Mouse (Mus musculus) hindbrain, embryonic 11.5 days (tissue): Measurements from ENCODE around the gene Pts. TPM values are rescaled to one million over a fixed set of nuclear protein-coding genes. Genes with fewer than 3 reads are reported as not detected.

Experiments
- ATAC-seq: fragments of 200-750 bp; cut with Nextera tagmentation; 2 replicates; pipeline ENCODE4 v1.8.0; 2017; ENCODE audit warnings: mild to moderate bottlenecking, moderate TSS enrichment, moderate library complexity; ENCODE audit not compliant: low FRiP score
- DNase-seq: peaks from one replicate; pipeline ENCODE4 v3.0.0-alpha.2; 2015; ENCODE audit warnings: low spot score
- H3K27ac ChIP-seq: fragments of 300-500 bp; sonication (generic); 2 replicates; pipeline ENCODE4 v1.5.1; 2014; ENCODE audit warnings: mild to moderate bottlenecking, low read depth, low read length
- H3K27me3 ChIP-seq: fragments of 300-500 bp; sonication (generic); 2 replicates; pipeline ENCODE4 v1.6.1; 2014; ENCODE audit warnings: mild to moderate bottlenecking, low read length, moderate library complexity, mixed read lengths; ENCODE audit not compliant: control insufficient read depth, insufficient read depth
- H3K36me3 ChIP-seq: fragments of 300-500 bp; sonication (generic); 2 replicates; pipeline ENCODE4 v1.6.1; 2014; ENCODE audit warnings: mild to moderate bottlenecking, low read length, moderate library complexity, mixed read lengths; ENCODE audit not compliant: control insufficient read depth, insufficient read depth
- H3K4me1 ChIP-seq: fragments of 300-500 bp; sonication (generic); replicated peaks from 2 replicates; pipeline ENCODE4 v1.6.1; 2014; ENCODE audit warnings: low read length, mixed read lengths; ENCODE audit not compliant: control insufficient read depth, insufficient read depth
- H3K4me2 ChIP-seq: fragments of 300-500 bp; sonication (generic); replicated peaks from 2 replicates; pipeline ENCODE4 v1.6.1; 2014; ENCODE audit warnings: mild to moderate bottlenecking, low read depth, low read length
- H3K4me3 ChIP-seq: fragments of 300-500 bp; sonication (generic); 2 replicates; pipeline ENCODE4 v1.5.1; 2014; ENCODE audit warnings: low read depth, low read length
- H3K9ac ChIP-seq: fragments of 300-500 bp; sonication (generic); 2 replicates; pipeline ENCODE4 v1.6.1; 2014; ENCODE audit warnings: low read depth, low read length
- H3K9me3 ChIP-seq: fragments of 300-500 bp; sonication (generic); 2 replicates; pipeline ENCODE4 v1.6.1; 2016; ENCODE audit warnings: low read length; ENCODE audit not compliant: control insufficient read depth
- WGBS: fragments of 180-500 bp; shearing (Covaris S2); extraction: QIAGEN DNeasy Blood & Tissue Kit; methylation state at CpG from one replicate; pipeline ENCODE4 v1.1.7; 2014; 5-methylcytosine and 5-hydroxymethylcytosine counted together
- polyA plus RNA-seq: library from polyadenylated mRNA; unstranded; fragments of >200 nt; fragmentation: Nextera tagmentation; extraction: Ambion mirVana; gene quantifications from 2 replicates; pipeline ENCODE4 v1.2.1, GENCODE M21; 2014

Gene Pts
- 92.6 and 98.2 TPM in 2 replicates for polyA plus RNA-seq

- ATAC-seq (peak; percentile 99), DNase-seq (peak; percentile 99)
- peak within 1 kb of the TSS; percentile 51 for H3K4me2 ChIP-seq
- whole genome bisulfite sequencing, result under 1% methylated on average over 54 of the region's 54 CpGs
- H3K4me3 ChIP-seq, result peak within 1 kb of the TSS; percentile 78
- H3K36me3 ChIP-seq, result no peaks in the 10 kb centered on the region
- H3K27me3 ChIP-seq, result no peaks in the 10 kb centered on the region
- no peaks in the 10 kb centered on the region for H3K9me3 ChIP-seq
- 0 out of 2 replicates have a peak within 1 kb of the TSS, but pooled peaks have one; percentile 24 for H3K27ac ChIP-seq
- H3K4me1 ChIP-seq, result no peaks in the 10 kb centered on the region
- H3K9ac ChIP-seq, result peak within 1 kb of the TSS; percentile 85
Measured at GRCm38 (mm10) chr9:50528293-50528892, at the start of gene Pts. Gene Pts (minus strand): TSS chr9:50528724.

DNA sequence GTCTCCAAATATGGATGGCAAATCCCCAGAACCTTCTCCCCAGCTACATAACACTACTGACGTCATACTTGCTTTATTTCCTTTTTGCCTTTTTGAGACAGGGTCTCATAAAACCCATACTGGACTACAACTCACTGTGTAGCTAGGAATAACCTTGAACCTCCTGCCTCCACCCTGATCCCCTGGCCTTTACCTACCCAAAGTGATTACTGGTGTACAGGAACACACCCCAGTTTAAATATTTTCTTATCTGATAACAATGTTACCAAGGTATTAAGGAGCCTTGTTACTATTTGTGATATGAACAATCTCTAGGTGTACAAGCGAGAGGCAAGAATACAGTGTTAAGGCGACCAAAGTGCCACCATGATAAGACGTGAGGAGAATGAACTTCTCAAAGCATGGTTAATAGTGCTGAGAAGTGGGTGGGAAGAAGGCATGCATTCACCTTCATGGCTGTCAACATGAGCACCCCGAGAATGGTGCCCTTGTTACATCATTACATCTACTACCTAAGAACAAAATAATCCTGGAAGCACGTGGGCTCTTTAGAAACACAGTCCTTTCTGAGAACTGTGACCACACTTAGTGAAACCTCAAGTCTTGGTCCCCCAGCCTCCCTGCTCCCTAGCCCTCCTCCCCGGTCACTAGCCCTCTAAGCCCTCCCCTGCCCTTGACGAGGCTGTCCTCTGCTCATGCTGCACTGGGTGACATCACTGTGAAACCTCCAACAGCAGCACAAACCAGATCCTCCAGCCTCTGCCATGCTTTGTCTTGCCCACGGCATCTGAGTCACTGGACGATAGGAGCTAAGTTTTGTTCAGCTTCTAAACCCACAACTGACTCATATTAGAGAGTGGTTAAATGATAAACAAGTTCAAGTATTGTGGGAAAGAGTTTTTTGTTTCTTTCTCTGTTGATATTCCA lies 41.3 kb upstream of the Pts start:
- Histone ChIP-seq H3K4me3 (no peak overlapping the region), H3K9me3 (no peaks in the 10 kb centered on the region), H3K36me3 (no peaks in the 10 kb centered on the region), H3K4me1 (no peaks in the 10 kb centered on the region), H3K9ac (no peak overlapping the region), H3K27ac (no peak overlapping the region), H3K4me2 (no peak overlapping the region), H3K27me3 (no peaks in the 10 kb centered on the region)
- DNase-seq, result no peak
- WGBS, result 80% methylated on average over 10 of the region's 10 CpGs
- no peak for ATAC-seq

DNA sequence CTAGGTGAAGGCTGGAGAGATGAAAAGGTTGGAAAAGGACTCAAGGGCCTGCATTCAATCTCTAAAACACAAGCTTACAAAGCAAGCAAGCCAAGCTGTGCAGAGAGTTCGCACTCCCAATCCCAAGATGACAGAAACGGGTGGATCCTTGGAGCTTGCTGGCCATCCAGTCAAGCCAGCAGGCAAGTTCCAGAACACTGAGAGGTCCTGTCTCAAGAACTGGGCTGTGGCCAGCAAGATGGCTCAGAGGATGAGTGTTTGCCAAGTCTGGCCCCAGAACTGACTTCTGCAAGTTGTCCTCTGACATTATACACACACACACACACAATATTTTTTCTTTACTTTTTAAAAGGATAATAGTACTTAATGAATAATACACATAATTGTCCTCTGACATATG lies 39.4 kb upstream of the Pts start:
- H3K27ac ChIP-seq, result no peak overlapping the region
- no peak for DNase-seq
- no peaks in the 10 kb centered on the region for H3K9me3 ChIP-seq
- H3K27me3 ChIP-seq, result no peaks in the 10 kb centered on the region
- ATAC-seq, result no peak
- 91% methylated on average over 2 of the region's 2 CpGs for WGBS
- no peaks in the 10 kb centered on the region for H3K4me1 ChIP-seq
- no peaks in the 10 kb centered on the region for H3K36me3 ChIP-seq
- H3K4me3 ChIP-seq, result no peak overlapping the region
- no peak overlapping the region for H3K9ac ChIP-seq
- no peak overlapping the region for H3K4me2 ChIP-seq

DNA sequence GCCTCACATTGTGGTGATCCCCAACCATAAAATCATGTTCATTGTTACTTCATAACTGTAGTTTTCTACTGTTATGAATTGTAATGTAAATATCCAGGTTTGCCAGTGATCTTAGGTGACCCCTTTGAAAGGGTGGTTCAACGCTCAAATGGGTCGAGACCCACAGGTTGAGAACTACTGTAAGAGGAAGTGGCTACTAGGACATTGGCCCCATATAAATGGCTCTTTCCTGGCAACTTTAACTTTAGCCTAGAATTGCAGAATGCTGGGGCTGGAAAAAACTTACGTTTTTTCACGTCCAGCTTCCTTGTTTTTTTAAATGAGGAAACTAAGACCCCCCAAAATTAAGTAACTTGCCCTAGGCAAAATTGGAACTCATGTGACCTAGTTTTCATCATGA lies 38.8 kb upstream of the Pts start:
- H3K36me3 ChIP-seq, result no peaks in the 10 kb centered on the region
- no peak overlapping the region for H3K9ac ChIP-seq
- 83% methylated on average over 4 of the region's 4 CpGs for WGBS
- no peak overlapping the region for H3K4me2 ChIP-seq
- no peak for ATAC-seq
- H3K27ac ChIP-seq, result no peak overlapping the region
- H3K27me3 ChIP-seq, result no peaks in the 10 kb centered on the region
- DNase-seq, result no peak
- no peaks in the 10 kb centered on the region for H3K4me1 ChIP-seq
- H3K4me3 ChIP-seq, result no peak overlapping the region
- no peaks in the 10 kb centered on the region for H3K9me3 ChIP-seq

- Histone ChIP-seq H3K36me3 (no peaks in the 10 kb centered on the region), H3K4me2 (no peak overlapping the region), H3K4me1 (no peaks in the 10 kb centered on the region), H3K9ac (no peak overlapping the region), H3K27me3 (no peaks in the 10 kb centered on the region), H3K27ac (no peak overlapping the region), H3K9me3 (no peaks in the 10 kb centered on the region), H3K4me3 (no peak overlapping the region)
- WGBS, result 87% methylated on average over 4 of the region's 4 CpGs
- DNase-seq (no peak), ATAC-seq (no peak)
Measured at GRCm38 (mm10) chr9:50565940-50566339, 37.4 kb upstream of the Pts start.

- H3K36me3 ChIP-seq, result no peaks in the 10 kb centered on the region
- H3K9me3 ChIP-seq, result no peaks in the 10 kb centered on the region
- no peaks in the 10 kb centered on the region for H3K4me1 ChIP-seq
- DNase-seq, result no peak
- no peak overlapping the region for H3K4me2 ChIP-seq
- H3K27ac ChIP-seq, result no peak overlapping the region
- no peak overlapping the region for H3K9ac ChIP-seq
- no peak overlapping the region for H3K4me3 ChIP-seq
- no peaks in the 10 kb centered on the region for H3K27me3 ChIP-seq
- no peak for ATAC-seq
- 78% methylated on average over 7 of the region's 7 CpGs for WGBS
Measured at GRCm38 (mm10) chr9:50565173-50565572, 36.6 kb upstream of the Pts start.

GRCm38 (mm10) chr9:50561918-50562360 lies 33.4 kb upstream of the Pts start:
- Histone ChIP-seq H3K36me3 (no peaks in the 10 kb centered on the region), H3K27ac (no peak overlapping the region), H3K9ac (no peak overlapping the region), H3K4me2 (no peak overlapping the region), H3K4me1 (no peaks in the 10 kb centered on the region), H3K27me3 (no peaks in the 10 kb centered on the region), H3K4me3 (no peak overlapping the region), H3K9me3 (no peaks in the 10 kb centered on the region)
- ATAC-seq (no peak), DNase-seq (no peak)
- 84% methylated on average over 2 of the region's 2 CpGs for WGBS

GRCm38 (mm10) chr9:50561145-50561917 lies 32.8 kb upstream of the Pts start, which contains the start of gene Tex12:
Gene Tex12 (minus strand): TSS chr9:50561325.
- H3K27ac ChIP-seq, result no peak within 1 kb of the TSS
- no peaks in the 10 kb centered on the region for H3K36me3 ChIP-seq
- WGBS, result 88% methylated on average over 38 of the region's 38 CpGs
- no peak within 1 kb of the TSS for H3K9ac ChIP-seq
- no peaks in the 10 kb centered on the region for H3K9me3 ChIP-seq
- no peaks in the 10 kb centered on the region for H3K27me3 ChIP-seq
- H3K4me1 ChIP-seq, result no peaks in the 10 kb centered on the region
- DNase-seq (no peak), ATAC-seq (no peak)
- H3K4me2 ChIP-seq, result no peak within 1 kb of the TSS
- H3K4me3 ChIP-seq, result no peak within 1 kb of the TSS
